Mouse (Mus musculus): ENCODE measurements around the gene Ddx47. TPM values are rescaled to one million over a fixed set of nuclear protein-coding genes. Genes with fewer than 3 reads are reported as not detected.

The Ddx47 gene
- polyA plus RNA-seq, 1 experiment, result 56.9 TPM

DNA sequence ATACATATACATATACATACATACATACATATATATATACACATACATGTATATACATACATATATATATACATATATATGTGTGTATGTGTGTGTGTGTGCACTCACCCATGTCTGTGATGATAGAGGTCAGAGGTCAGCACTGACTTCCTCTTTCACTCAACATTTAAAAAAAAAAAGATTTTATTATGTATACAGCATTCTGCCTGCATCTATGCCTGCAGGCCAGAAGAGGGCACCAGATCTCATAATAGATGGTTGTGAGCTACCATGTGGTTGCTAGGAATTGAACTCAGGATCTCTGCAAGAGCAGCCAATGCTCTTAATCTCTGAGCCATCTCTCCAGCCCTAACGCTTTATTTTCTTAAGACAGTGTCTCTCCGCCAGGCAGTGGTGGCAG, 14.5 kb upstream of the Ddx47 start:
- WGBS, result 91% methylated on average over 2 of the region's 2 CpGs
- H3K4me1 ChIP-seq (ENCODE audit: control insufficient read depth, insufficient read depth, low read length), result no peaks in the 10 kb centered on the region
- no peak overlapping the region for H3K4me3 ChIP-seq (replicated peaks; ENCODE audit: control insufficient read depth, low read depth, low read length)
- H3K27ac ChIP-seq (ENCODE audit: control insufficient read depth, insufficient read depth, low read depth, low read length, poor library complexity), result no peak overlapping the region
- TF ChIP-seq POLR2A (IDR thresholded peaks at IDR 0.05; ENCODE audit: borderline replicate concordance, control insufficient read depth, low read depth, low read length), result no peak
- TF ChIP-seq CTCF (IDR thresholded peaks at IDR 0.05; ENCODE audit: control insufficient read depth, insufficient read depth, low read length), result no peak

DNA sequence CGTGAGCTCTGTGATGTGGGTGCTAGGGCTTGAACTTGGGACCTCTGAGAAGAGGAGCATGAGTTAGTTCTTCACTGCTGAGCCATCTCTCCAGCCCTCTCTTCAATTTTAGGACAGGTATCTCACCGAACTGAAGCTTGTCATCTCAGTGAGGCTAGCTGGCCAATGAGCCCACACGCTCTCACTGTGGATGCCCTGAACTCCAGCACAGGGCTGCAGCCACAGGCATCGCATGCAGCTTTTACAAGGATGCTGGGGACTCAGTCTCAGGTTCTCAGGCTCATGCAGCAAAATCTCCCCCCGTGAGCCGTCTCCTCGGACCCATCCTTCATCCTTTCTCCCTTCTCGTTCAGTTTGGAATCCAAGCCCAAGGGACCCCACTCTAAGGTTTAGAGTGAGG, 13.3 kb upstream of the Ddx47 start:
- no peak for TF ChIP-seq CTCF (IDR thresholded peaks at IDR 0.05; ENCODE audit: control insufficient read depth, insufficient read depth, low read length)
- Histone ChIP-seq H3K27ac (ENCODE audit: control insufficient read depth, insufficient read depth, low read depth, low read length, poor library complexity) (no peak overlapping the region), H3K4me3 (replicated peaks; ENCODE audit: control insufficient read depth, low read depth, low read length) (no peak overlapping the region), H3K4me1 (ENCODE audit: control insufficient read depth, insufficient read depth, low read length) (no peaks in the 10 kb centered on the region)
- WGBS, result 88% methylated on average over 8 of the region's 8 CpGs

GRCm38 (mm10) chr6:134998781-134999180, 12.6 kb upstream of the Ddx47 start:
- Histone ChIP-seq H3K4me3 (replicated peaks; ENCODE audit: control insufficient read depth, low read depth, low read length) (no peak overlapping the region), H3K4me1 (ENCODE audit: control insufficient read depth, insufficient read depth, low read length) (no peaks in the 10 kb centered on the region), H3K27ac (ENCODE audit: control insufficient read depth, insufficient read depth, low read depth, low read length, poor library complexity) (no peak overlapping the region)
- WGBS, result 77% methylated on average over 3 of the region's 3 CpGs
- TF ChIP-seq POLR2A (IDR thresholded peaks at IDR 0.05; ENCODE audit: borderline replicate concordance, control insufficient read depth, low read depth, low read length) (no peak), CTCF (IDR thresholded peaks at IDR 0.05; ENCODE audit: control insufficient read depth, insufficient read depth, low read length) (no peak)

DNA sequence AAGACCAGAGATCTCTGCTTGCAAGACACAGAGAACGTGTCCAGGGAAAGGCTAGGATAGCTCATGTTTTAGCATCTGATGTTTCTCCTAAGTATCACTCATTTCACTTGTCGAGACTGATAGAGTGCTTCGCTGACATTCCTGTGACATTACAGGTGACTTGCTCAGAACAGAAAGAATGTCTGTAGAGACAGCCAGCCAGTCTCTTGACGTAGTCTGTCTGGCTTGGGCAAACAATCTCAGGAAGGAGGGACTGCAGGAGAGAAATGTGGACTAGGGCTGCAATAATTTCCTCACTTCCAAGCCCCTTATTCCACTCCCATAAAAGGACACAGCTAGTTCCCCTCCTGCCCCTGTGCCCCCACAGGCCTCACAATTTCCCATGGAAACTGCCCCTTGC, 11.1 kb upstream of the Ddx47 start:
- 77% methylated on average over 4 of the region's 4 CpGs for WGBS
- Histone ChIP-seq H3K4me1 (ENCODE audit: control insufficient read depth, insufficient read depth, low read length) (no peaks in the 10 kb centered on the region), H3K4me3 (replicated peaks; ENCODE audit: control insufficient read depth, low read depth, low read length) (no peak overlapping the region), H3K27ac (ENCODE audit: control insufficient read depth, insufficient read depth, low read depth, low read length, poor library complexity) (no peak overlapping the region)
- TF ChIP-seq CTCF (IDR thresholded peaks at IDR 0.05; ENCODE audit: control insufficient read depth, insufficient read depth, low read length) (no peak), POLR2A (IDR thresholded peaks at IDR 0.05; ENCODE audit: borderline replicate concordance, control insufficient read depth, low read depth, low read length) (no peak)

- no peak overlapping the region for H3K27ac ChIP-seq (ENCODE audit: control insufficient read depth, insufficient read depth, low read depth, low read length, poor library complexity)
- WGBS, result 54% methylated on average over 4 of the region's 4 CpGs
- TF ChIP-seq POLR2A (IDR thresholded peaks at IDR 0.05; ENCODE audit: borderline replicate concordance, control insufficient read depth, low read depth, low read length), result no peak
- no peak for TF ChIP-seq CTCF (IDR thresholded peaks at IDR 0.05; ENCODE audit: control insufficient read depth, insufficient read depth, low read length)
- peaks cover 2% of the 10 kb centered on the region for H3K4me1 ChIP-seq (ENCODE audit: control insufficient read depth, insufficient read depth, low read length)
- no peak overlapping the region for H3K4me3 ChIP-seq (replicated peaks; ENCODE audit: control insufficient read depth, low read depth, low read length)
These were observed 9.4 kb upstream of the Ddx47 start for GRCm38 (mm10) chr6:135001991-135002390.

DNA sequence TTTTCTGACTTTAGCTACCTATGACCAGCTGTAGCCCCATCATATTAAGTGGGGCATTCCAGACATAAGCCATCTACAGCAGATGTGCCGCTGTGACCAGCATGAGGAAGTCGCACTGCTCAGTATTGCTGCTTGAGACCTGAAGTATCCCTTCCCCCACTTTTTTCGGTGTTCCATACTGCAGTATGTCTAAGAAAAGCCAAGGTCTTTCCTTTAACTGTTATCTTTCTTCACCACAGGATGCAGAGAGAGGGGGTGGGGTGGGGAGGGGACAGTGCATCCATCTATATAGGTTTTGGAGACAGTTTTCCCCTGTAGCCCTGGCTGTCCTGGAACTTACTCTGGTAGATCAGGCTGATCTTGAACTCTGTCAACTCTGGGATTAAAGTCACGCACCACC, 5.0 kb upstream of the Ddx47 start:
- H3K4me1 ChIP-seq (ENCODE audit: control insufficient read depth, insufficient read depth, low read length), result peaks cover 2% of the 10 kb centered on the region
- TF ChIP-seq POLR2A (IDR thresholded peaks at IDR 0.05; ENCODE audit: borderline replicate concordance, control insufficient read depth, low read depth, low read length), result no peak
- TF ChIP-seq CTCF (IDR thresholded peaks at IDR 0.05; ENCODE audit: control insufficient read depth, insufficient read depth, low read length), result no peak
- H3K4me3 ChIP-seq (replicated peaks; ENCODE audit: control insufficient read depth, low read depth, low read length), result no peak overlapping the region
- H3K27ac ChIP-seq (ENCODE audit: control insufficient read depth, insufficient read depth, low read depth, low read length, poor library complexity), result no peak overlapping the region
- 60% methylated on average over 4 of the region's 4 CpGs for WGBS

- TF ChIP-seq POLR2A (IDR thresholded peaks at IDR 0.05; ENCODE audit: borderline replicate concordance, control insufficient read depth, low read depth, low read length) (no peak), CTCF (IDR thresholded peaks at IDR 0.05; ENCODE audit: control insufficient read depth, insufficient read depth, low read length) (no peak)
- H3K27ac ChIP-seq (ENCODE audit: control insufficient read depth, insufficient read depth, low read depth, low read length, poor library complexity), result peak overlapping the region; percentile 5
- peak overlapping the region; percentile 87 for H3K4me3 ChIP-seq (replicated peaks; ENCODE audit: control insufficient read depth, low read depth, low read length)
- peaks cover 2% of the 10 kb centered on the region for H3K4me1 ChIP-seq (ENCODE audit: control insufficient read depth, insufficient read depth, low read length)
- WGBS, result under 1% methylated on average over 14 of the region's 14 CpGs
These were observed 313 bp downstream of the Ddx47 start for GRCm38 (mm10) chr6:135011734-135012116.

GRCm38 (mm10) chr6:135017211-135017610, 5.8 kb downstream of the Ddx47 start:
- Histone ChIP-seq H3K27ac (ENCODE audit: control insufficient read depth, insufficient read depth, low read depth, low read length, poor library complexity) (no peak overlapping the region), H3K4me3 (replicated peaks; ENCODE audit: control insufficient read depth, low read depth, low read length) (no peak overlapping the region), H3K4me1 (ENCODE audit: control insufficient read depth, insufficient read depth, low read length) (peaks cover under 1% of the 10 kb centered on the region)
- TF ChIP-seq POLR2A (IDR thresholded peaks at IDR 0.05; ENCODE audit: borderline replicate concordance, control insufficient read depth, low read depth, low read length), result no peak
- TF ChIP-seq CTCF (IDR thresholded peaks at IDR 0.05; ENCODE audit: control insufficient read depth, insufficient read depth, low read length), result no peak
- 68% methylated on average over 11 of the region's 11 CpGs for WGBS

DNA sequence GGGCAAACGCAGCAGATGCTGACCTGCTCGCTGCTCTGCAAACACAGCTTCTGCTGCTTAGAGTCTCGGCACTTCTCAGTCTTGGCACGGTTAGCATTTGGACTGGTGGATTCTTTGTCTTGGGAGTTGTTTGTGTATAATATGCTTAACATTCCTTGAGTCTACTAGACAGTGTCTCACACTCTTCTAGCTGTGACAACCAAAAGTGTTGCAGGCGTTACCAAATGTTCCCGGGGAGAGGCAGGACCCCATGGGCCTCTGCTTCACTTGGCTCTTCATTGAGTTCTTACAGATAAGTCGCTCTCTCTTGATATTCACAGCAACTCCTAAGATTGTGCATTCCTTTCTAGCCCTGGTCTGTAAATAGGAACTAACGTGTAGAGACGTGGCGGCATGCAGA, 8.2 kb downstream of the Ddx47 start:
- Histone ChIP-seq H3K4me3 (replicated peaks; ENCODE audit: control insufficient read depth, low read depth, low read length) (no peak overlapping the region), H3K4me1 (ENCODE audit: control insufficient read depth, insufficient read depth, low read length) (no peaks in the 10 kb centered on the region), H3K27ac (ENCODE audit: control insufficient read depth, insufficient read depth, low read depth, low read length, poor library complexity) (no peak overlapping the region)
- no peak for TF ChIP-seq POLR2A (IDR thresholded peaks at IDR 0.05; ENCODE audit: borderline replicate concordance, control insufficient read depth, low read depth, low read length)
- TF ChIP-seq CTCF (IDR thresholded peaks at IDR 0.05; ENCODE audit: control insufficient read depth, insufficient read depth, low read length), result no peak
- WGBS, result 91% methylated on average over 10 of the region's 10 CpGs

Measured in bone marrow, adult 2 months (tissue).